Mouse (Mus musculus) heart, embryonic 13.5 days (tissue): ENCODE data around the gene Lrrc8b. TPM values are rescaled to one million over a fixed set of nuclear protein-coding genes. Genes with fewer than 3 reads are reported as not detected.

Experiments used
- polyA plus RNA-seq: library from polyadenylated mRNA; unstranded; fragments of >200 nt; fragmentation: Nextera tagmentation; extraction: Ambion mirVana; gene quantifications from 2 replicates; pipeline ENCODE4 v1.2.1, GENCODE M21; 2015

Lrrc8b gene
- polyA plus RNA-seq, 1 experiment from 2014 or later, result 3.8 TPM

Other genes with a start within 250 kb of the Lrrc8b start
- 0.15 TPM in 1 of 2 replicates, not detected in the other for gene Gbp10, start 176.2 kb upstream of the Lrrc8b start, polyA plus RNA-seq
- gene Gm43302, start 122.1 kb upstream of the Lrrc8b start, polyA plus RNA-seq, result 0.05 and 0.17 TPM in 2 replicates
- gene Gbp6, start 122.1 kb upstream of the Lrrc8b start, polyA plus RNA-seq, result 1.5 and 1.8 TPM in 2 replicates
- gene Lrrc8c, start 103.6 kb downstream of the Lrrc8b start, polyA plus RNA-seq, result 18.3 and 19.7 TPM in 2 replicates